Mouse (Mus musculus) skeletal muscle tissue, adult 2 months (tissue): Measurements from ENCODE around the gene Dnajb13.

Experiments
- DNase-seq: peaks from one replicate; pipeline ENCODE4 v3.0.0-alpha.2; 2012; ENCODE audit warnings: low read depth, low spot score

Gene Dnajb13

DNA sequence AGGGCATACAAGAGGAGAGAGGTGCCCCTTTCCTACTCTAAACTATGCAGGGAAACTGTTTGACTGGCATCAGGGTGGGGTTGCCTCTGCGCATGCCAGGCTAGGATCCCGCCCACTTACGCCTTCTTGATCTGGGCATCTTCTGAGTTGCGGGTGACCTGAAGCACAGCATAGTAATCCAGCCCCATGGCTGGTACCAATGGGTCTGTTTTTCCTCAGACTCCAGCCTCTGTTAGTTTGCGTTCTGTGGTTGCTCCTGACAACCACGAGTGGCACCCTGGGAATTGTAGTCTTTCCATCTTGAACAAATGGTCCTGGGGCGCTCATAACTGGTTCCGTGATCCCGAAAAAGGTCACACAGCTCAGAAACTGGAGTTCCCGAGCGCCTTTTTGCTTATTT lies at the start of gene Dnajb13:
Gene Dnajb13, minus strand, starts transcription at position 388 of the 400 bp plus-strand sequence.
- DNase-seq, result no peak

DNA sequence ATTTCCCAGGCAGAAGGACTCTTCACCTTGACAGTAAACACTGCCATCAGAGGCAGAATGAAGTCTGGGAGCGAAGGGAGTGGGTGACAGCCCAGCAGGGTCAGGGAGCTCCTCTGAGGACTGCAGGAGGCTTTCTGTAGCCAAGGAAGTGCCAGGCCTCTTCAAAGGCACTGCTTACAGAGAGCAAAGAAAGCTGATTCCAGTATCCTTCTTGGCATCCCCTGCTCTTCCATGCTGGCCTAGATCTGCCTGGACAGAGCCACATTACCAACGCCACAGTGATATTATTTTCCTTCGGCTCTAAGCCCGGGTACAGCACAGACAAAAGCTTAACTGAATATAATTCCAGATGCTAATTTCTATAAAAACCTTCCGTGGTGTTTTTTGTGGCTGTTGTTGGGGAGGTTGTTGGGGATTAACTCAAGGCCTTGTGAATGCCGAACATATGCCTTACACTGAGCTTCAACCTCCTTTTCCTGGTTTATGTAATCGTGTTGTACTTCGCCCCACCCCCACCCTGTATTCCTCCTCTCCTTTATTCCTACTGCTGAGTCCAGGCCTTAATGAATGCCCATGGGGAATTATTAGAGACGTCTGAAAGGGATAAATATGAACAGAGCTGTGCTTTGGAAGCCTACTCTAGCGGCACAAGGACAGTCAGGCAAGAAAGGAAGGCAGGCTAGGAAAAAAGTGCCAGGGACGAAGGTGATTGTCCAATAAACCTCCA lies 47.3 kb upstream of the Dnajb13 start:
- peak; percentile 65 for DNase-seq

DNA sequence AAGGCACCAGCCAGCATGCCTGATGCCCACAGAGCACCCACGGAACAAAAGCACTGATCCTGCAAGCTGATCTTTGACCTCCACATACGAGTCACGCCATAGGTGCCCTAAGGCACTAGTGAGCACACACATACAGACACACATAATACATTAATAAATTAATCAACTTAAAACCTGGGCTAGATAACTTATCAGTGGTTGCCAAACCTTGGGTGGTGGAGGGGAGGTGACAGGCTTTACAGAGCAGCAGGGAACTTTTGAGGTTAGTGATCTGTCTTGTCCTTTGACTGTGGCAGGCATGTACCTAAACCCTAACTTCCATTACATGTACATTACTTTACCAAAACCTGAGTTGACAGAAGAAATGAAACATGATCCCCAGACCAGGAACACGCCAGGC lies 44.6 kb upstream of the Dnajb13 start:
- no peak for DNase-seq

DNA sequence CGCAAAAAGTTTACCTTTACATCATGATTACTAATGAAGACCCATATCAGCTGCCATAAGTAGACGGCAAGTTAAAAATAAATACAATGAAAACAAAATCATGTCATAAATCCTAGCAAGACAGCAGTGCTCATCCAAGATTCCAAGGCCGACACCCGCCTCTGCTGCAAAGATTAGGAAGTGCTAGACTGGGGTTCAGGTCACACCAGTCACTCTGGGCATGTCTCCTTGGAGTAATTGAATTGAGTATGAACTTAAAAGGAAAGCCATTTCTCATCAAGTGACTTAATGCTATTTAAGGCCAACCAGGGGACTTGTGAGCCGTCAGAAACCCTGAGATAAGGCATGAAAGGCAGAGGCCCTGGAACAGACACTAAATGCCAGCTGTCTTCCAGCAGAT lies 42.5 kb upstream of the Dnajb13 start:
- no peak for DNase-seq

DNA sequence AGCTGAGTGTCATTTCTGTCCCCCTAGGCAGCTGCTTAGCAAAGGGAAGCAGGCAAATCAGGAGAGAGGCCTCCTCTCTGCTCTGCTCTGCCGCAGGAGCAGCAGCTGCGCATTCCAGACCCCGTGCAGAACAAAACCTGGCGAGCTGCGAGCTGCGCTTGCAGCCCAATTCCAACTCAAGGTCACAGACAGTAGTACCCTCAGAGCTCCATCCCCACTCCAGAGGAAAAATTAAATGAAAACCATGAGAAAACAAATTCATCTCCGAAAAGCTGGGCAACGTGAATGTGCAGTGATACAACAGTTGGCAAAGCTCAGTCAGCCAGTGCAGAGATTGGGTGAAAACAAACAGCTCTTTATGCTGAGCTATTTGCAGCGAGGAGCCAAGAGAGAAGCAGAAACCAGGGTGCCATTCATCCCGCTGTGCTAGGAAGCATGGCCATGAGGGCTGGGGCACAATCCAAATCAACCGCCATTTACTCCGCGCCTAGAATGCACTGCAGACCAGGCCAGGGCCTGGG lies 40.7 kb upstream of the Dnajb13 start:
- no peak for DNase-seq

DNA sequence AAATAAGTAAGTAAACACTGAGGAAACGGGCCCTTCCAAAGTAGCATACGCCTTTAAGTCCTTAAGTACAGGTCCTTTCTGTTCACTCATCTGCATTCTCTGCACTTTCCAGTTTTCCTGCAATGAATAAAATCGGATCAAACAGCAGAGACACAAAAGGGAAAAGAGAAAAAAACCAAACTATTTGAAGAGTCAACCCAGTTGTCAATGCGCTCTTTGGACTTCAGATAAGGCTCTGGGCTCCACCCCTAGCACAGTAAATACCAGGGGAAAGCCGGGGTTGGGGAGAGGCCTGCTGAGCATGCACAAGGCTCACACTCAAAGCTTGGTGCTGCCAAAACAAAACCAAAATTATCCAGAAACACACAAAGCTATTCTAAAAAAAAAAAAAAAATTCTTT lies 40.2 kb upstream of the Dnajb13 start:
- DNase-seq, result no peak

DNA sequence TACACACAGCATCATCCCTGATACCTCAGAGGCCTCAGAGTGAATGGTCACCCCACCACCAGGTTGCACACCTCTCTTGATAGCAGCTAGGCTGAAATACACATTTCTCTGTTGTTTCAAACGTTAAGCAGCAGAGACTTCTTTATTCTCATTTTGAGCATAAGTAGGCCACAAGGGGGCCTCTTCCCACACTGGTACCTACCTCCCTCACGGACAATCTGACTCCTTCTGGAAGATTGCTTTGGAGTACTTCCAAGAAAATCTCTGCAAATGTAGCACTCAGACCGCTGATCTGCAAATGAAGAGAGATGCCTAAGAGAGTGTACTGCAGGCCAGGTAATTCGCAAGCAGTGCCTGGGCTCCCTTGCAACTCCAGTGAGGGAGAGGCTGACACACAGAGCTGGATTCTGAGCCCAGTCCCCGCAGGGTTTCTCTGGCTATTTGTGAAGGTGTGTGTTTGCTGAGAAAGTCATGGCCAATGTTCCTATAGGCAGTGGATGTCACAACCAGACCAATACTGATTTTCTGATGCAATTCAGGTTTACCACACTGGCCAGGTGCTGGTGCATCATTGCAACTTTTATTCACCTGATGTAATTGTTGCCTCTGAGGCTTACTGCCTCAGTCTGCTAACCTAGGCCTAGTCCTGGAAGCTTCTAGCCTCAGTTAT lies 35.7 kb upstream of the Dnajb13 start:
- DNase-seq, result no peak

DNA sequence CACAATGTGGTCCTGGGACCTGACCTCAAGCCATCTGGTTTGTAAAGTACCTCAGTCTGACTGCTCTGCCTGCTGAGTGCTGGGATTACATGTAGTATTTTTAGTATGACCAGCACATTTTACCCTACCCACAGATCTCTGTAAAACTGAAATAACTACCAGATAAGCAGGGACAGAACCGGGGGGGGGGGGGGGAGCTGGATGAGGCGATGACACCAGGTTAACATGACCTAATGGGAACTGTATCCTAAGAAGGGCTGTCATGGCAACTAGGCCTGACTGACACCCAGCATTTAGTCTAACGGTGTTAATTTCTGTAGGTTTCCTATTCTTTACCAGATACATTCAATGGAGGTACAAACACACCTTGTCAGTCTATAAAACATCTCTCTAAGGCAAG lies 35.0 kb upstream of the Dnajb13 start:
- DNase-seq, result no peak

DNA sequence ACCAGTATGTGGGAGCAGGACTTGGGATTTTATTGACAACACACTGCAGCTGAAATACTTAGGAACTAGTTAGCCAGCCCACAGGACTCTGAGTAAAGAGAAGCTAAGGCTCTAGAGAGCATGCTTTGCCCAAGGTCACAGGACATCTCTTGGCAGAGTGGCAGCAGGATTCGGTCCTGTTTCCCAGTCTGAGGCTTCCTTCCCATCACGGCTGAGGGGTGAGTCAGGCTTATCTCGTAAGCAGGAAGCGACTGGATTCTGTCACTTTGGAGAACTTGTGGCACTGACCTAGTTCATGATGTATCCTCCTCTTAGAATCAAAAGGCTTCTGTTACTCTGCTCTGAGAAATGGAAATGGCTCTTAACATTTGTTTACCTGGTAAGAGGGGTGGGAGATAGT lies 32.9 kb upstream of the Dnajb13 start:
- no peak for DNase-seq

DNA sequence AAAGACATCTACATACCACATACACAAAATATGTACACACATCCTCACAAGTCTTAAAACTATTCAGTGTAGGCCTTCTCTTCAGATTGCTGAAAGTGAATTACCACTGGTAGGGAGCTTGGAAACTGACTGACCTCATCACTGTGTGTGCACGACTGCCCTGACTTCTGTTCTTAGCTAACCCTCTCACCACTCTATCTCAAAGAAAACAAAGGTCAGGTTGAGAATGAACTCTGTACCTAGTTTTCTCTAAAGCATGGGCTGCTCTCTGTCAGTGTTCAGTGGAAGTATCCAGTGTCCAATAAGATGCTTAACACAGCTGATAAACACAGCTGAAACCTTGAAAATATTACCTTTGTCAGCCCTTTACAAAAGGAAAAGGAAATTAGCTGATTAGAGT lies 29.7 kb upstream of the Dnajb13 start:
- DNase-seq, result no peak

DNA sequence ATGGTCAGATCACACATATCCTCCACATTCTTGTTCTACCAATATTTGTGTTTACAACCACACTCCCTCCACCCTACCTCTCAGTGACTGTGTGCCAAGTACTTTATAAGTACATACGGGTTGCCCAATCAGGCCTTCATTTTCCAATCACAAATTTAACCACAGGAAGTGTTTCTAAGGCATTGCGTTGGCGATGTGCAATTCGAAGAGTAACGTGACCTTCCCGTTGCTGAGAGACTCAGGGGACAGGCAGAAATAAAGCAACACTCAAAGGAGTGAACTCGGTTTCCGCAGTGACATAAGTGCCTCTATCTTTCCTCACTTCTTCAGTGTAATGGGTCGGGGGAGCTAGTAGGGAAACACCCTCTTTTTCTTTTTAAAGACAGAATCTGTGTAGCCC lies 24.8 kb upstream of the Dnajb13 start:
- DNase-seq, result no peak

DNA sequence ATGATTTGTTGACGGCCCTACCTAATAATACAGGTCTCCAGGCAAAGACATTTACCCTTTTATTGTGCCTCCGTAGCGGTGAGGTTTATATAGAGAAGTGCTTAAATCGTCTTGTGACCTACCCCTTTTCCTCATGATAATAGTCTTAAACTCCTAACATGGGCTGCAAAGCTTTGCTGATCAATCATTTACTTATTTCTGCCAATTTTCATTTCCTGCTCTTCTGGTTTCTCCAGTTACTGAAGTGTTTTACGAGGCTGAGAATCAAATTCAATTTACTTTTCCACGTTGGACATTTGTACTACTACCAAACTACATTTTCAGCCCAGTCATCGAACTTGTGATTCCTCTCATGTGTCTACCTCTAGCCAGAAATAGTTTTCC lies 22.8 kb upstream of the Dnajb13 start:
- DNase-seq, result no peak

DNA sequence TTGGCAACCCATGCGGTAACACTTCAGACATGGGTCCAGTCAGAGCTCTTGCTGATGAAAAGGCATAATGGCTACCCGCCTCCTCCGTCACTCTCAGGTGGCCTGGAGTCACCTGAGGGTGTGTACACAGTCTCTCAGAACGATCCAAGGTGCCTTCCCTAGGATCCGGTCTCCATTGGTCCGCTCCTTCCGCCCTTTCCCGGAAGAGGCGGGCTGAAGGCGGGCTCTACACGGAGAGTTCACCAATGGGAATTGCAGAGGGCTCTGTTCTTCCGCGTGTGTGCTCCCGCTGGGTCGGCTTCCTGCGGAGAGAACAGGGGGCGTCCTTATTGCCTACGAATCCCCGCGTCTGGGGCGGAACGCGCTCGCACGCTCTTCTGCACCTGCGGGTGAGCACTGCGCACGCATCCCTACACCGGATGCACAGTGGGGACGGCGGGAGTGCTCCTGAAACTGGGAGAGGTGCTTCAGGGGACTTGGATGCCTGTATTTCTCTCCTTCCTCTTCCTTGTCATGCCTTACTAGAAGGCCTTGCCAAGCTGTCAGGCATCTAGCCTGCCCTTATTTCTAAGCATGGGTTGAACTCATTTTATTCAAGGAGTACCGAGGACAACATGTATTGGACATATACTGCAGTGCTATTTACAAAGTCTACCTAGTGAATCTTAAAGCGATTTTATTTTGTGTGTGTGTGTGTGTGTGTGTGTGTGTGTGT lies 22.2 kb upstream of the Dnajb13 start, which contains the start of gene Coa4:
Gene Coa4, plus strand, starts transcription at position 268 of the 715 bp plus-strand sequence.
- DNase-seq, result peak; percentile 91

DNA sequence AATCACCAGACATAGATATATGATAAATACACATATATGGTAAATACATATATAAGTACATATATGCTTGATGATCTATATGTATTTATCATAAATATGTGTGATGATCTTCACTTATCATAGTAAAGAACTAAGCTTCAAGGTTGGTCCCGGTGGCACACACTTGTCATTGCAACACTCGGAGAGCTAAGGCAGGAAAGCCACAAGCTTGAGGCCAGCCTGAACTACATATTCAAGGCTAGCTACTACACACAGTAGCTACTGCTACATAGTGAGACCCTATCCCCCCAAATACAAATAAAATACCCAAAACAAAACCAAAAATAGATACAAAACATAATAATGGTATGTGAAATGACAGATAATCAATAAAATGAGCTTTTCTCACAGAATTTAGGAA lies 21.1 kb upstream of the Dnajb13 start:
- DNase-seq, result no peak

DNA sequence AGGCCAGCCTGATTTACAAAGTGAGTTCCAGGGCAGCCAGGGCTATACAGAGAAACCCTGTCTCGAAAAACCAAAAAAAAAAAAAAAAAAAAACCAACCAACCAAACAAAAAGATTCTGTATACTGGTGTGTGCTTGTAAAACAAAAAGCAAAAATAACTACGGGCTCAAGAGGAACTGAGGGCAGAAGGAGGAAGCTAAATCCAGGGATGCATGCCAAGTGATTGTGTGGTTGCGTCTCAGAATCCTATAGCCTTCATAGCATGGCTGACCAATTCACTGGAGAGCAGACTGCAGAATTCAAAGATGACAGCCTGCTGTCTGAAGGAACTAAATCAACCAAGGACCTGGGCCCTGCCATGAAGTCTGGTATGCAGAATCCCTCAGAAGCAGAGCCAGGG lies 19.5 kb upstream of the Dnajb13 start:
- no peak for DNase-seq

DNA sequence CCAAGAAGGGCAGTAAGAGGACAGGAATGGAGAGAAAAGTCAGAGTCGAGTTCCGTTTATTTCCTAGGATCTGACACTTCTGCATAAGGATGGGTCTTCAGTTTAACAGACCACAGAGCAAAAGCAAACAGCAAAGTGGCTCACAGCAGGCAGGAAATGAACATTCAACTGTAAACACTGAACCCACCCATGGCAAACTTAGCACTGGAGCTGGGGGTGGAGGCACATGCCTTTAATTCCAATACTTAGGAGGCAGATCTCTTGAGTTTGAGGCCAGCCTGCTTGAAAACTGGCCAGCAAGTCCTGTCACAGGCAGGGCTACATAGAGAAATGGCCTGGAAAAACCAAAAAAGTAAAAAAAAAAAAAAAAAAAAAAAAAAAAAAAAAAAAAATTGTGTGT lies 18.7 kb upstream of the Dnajb13 start:
- no peak for DNase-seq

DNA sequence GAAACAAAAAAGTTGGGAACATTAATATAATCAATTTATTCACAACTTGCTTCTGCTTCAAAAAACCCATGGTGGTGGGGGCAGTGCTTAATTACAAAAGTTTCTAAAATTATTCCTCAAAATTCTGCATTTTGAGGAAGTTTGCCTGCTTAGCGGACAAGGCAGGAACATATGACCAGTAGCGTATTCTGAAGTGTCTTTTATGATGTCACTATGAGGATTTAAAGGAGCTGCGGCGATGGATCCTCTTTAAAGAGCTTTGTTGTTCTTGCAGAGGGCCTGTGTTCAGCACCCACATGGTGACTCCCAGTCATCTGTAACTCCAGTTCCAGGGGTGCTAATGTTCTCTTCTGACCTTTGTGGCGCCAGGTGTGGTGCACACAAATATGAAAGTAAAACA lies 16.0 kb upstream of the Dnajb13 start:
- no peak for DNase-seq

DNA sequence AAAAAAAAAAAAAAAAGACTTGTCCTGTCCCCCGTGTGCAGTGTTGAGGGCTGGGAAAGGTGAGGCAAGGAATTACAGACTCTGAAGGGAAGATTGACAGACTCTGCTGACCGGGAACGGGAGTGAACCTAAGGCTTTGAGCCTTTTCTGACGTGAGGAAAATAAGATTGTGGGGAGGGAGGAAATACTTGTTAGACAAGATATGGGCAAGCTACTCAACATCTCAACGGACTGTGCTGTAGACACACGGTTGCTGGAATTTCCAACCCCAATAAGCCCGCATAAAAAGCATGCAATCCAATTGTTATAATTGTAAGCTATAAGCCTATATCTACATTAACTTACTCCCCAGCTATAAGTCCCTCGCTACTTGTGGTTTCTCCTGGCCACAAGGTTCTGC lies 9.9 kb upstream of the Dnajb13 start:
- no peak for DNase-seq

DNA sequence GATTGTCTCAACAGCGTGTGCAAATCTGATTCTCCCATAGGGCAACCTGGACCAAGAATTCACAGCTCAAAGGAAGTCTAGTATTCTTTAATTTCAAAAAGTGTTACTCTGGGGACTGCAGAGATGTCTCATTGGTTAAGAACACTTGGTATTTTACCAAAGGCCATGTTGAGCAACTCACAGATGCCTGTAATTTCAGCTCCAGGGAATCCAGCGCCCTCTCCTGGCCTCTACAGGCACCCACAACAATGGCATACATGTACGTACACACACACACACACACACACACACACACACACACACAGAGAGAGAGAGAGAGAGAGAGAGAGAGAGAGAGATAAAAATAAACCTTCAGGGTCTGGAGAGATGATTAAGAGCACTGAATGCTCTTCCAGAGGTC lies 7.5 kb upstream of the Dnajb13 start:
- no peak for DNase-seq

DNA sequence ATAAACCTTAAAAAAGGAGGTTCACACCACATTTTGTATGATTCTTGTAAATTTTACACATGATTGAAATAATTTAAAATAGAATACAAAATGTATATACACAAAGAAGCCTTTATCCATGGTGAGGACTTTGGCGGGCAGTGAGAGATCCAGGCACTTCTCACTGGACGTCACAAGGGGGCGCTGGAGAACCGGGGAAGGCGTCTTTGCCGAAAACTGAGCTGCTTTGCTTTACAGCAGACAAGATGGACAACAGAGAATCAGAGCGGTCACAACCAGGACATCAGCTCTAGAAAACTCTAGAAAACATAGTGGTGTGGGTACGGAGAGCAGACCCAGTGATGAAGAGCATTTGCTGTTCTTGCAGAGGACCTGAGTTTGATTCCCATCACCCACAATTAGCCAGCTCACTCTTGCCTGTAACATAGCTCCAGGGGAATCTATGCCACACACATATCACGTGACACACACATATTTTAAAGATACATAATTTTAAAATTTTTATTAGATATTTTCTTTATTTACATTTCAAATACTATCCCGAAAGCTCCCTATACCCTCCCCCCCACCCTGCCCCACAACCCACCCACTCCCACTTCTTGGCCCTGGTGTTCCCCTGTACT lies 6.0 kb upstream of the Dnajb13 start:
- peak; percentile 68 for DNase-seq

DNA sequence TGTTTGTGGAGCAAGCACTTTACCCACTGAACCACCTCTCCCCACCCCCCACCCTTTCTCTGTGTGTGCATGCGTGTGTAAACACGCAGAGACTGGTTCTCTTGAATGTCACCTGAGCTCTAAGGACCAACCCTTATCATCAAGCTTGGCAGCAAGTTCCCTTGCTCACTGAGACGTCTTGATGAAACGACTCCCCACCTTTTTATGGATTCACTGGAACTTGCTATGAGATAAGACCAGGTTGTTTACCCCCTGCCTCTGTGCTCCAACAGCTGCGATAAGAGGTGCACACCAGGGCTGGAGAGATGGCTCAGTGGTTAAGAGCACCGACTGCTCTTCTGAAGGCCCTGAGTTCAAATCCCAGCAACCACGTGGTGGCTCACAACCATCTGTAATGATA lies 5.4 kb upstream of the Dnajb13 start:
- no peak for DNase-seq

DNA sequence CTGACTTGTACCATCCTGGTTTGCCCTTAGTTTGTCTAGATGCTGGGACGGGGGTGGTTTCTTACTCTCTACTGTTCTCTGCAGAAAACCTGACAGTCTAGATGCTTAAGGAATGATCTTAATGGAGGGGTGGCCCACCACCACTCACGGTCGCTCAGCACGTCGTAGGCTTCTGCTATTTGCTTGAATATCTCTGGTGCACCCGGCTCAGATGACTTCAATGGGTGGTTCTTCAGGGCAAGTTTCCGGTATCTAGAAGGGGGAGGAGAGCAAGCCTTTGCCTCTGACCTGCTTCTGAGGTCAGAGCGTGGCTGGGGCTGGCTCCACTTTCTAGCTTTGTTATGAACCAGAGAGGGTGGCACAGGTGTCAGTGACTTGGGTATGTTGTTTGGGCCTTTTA lies 3.2 kb downstream of the Dnajb13 start:
- DNase-seq, result no peak
